Mouse (Mus musculus) mature B cell (primary cell): ENCODE results near the gene Gm10662.
"Not testable (repeated sequence)": the region's sequence is repeated elsewhere in the genome, so short reads cannot be mapped to it uniquely, and the experiment has no call there.

Source experiments
- in situ Hi-C: fragments of 300-500 bp; cut with MboI; formaldehyde crosslinking; loops from 2 replicates; pipeline ENCODE4 v1.14.3; 2019

Gm10662 gene

GRCm38 (mm10) chr7:23144380-23144779 is at the start of gene Gm10662:
Gene Gm10662 (minus strand): TSS chr7:23144480.
- in situ Hi-C loops = not testable (repeated sequence)

GRCm38 (mm10) chr7:23163505-23163904 is 19.2 kb upstream of the Gm10662 start:
- in situ Hi-C loops = not testable (repeated sequence)
